Mouse (Mus musculus) brain, embryonic 14.5 days (tissue): ENCODE measurements around the gene Fzd2. TPM values are rescaled to one million over a fixed set of nuclear protein-coding genes. Genes with fewer than 3 reads are reported as not detected.
"Not testable (repeated sequence)": the region's sequence is repeated elsewhere in the genome, so short reads cannot be mapped to it uniquely, and the experiment has no call there.

Experiments
- DNase-seq: peaks from one replicate; pipeline ENCODE4 v3.0.0-alpha.2; 2011; ENCODE audit warnings: low read depth
- CTCF ChIP-seq: fragments of 200-500 bp; IDR thresholded peaks from 2 replicates; pipeline ENCODE4 v1.5.1; 2012; ENCODE audit warnings: inconsistent platforms, mild to moderate bottlenecking, moderate library complexity, borderline replicate concordance; ENCODE audit not compliant: insufficient read depth, insufficient read length; ENCODE audit errors: extremely low read depth
- POLR2A ChIP-seq: fragments of 200-500 bp; IDR thresholded peaks from 2 replicates; pipeline ENCODE4 v1.6.1; 2012; ENCODE audit warnings: mild to moderate bottlenecking, inconsistent platforms, borderline replicate concordance; ENCODE audit not compliant: poor library complexity, insufficient read depth, insufficient read length, severe bottlenecking; ENCODE audit errors: extremely low read depth
- polyA plus RNA-seq: library from polyadenylated mRNA; depleted of rRNA; stranded (reverse); fragments of >200 nt; gene quantifications from 2 replicates; pipeline ENCODE4 v1.2.3, GENCODE M21; 2012; rRNA removed

Fzd2 gene
- 35.6 and 59.4 TPM in 2 replicates for polyA plus RNA-seq

GRCm38 (mm10) chr11:102604010-102604584, at the start of gene Fzd2:
Fzd2 (plus strand) TSS chr11:102604396.
- TF ChIP-seq CTCF (no peak), POLR2A (peak; percentile 82)
- DNase-seq: peak; percentile 99

- DNase-seq: no peak
- TF ChIP-seq CTCF (no peak), POLR2A (no peak)
Measured at GRCm38 (mm10) chr11:102555400-102556030, 48.7 kb upstream of the Fzd2 start.

DNA sequence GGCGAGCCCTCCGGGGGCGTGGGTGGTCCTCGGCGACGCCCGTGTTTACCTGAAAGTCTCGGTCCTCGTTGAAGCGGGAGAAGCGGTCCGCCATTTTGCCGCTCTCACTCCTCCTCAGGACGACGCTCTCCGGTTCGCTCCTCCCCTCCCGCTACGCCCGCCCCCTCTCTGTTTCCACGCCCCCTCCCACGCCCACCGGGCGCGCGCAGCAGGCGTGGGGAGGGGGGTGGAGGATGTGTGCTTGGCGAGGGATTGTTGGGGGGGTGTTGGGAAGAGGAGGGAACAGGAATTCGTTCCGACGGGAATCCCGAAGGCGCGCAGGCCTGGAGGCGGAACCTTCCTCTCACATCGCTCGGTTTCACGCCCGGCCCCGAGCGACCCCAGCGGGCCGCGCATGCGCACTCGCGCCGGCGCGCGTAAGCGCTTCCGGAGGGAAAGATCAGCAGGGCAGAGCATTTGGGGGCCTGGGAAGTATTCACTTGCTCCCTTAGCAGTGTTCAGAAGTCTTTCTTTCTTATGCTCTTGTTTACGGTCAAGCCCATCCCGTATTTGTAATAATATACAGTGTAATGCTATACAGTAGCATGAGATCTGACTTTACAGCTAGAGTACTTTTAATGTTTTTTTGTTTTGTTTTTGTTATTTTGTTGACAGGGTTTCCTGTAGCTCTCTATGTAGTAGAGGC, 48.0 kb upstream of the Fzd2 start, which contains the start of gene Gpatch8:
Gene Gpatch8 (minus strand): TSS at position 362 of the 685 bp plus-strand sequence.
- peak; percentile 100 for DNase-seq
- TF ChIP-seq CTCF: no peak
- peak; percentile 83; the same call in 1 of the 2 replicates for TF ChIP-seq POLR2A

- no peak for DNase-seq
- TF ChIP-seq POLR2A: no peak
- TF ChIP-seq CTCF: no peak
Measured at GRCm38 (mm10) chr11:102556716-102557074, 47.5 kb upstream of the Fzd2 start.

- no peak for TF ChIP-seq CTCF
- no peak for TF ChIP-seq POLR2A
- no peak for DNase-seq
Measured at GRCm38 (mm10) chr11:102557386-102557785, 46.8 kb upstream of the Fzd2 start.

GRCm38 (mm10) chr11:102558704-102559103, 45.5 kb upstream of the Fzd2 start:
- TF ChIP-seq POLR2A (no peak), CTCF (no peak)
- no peak for DNase-seq

DNA sequence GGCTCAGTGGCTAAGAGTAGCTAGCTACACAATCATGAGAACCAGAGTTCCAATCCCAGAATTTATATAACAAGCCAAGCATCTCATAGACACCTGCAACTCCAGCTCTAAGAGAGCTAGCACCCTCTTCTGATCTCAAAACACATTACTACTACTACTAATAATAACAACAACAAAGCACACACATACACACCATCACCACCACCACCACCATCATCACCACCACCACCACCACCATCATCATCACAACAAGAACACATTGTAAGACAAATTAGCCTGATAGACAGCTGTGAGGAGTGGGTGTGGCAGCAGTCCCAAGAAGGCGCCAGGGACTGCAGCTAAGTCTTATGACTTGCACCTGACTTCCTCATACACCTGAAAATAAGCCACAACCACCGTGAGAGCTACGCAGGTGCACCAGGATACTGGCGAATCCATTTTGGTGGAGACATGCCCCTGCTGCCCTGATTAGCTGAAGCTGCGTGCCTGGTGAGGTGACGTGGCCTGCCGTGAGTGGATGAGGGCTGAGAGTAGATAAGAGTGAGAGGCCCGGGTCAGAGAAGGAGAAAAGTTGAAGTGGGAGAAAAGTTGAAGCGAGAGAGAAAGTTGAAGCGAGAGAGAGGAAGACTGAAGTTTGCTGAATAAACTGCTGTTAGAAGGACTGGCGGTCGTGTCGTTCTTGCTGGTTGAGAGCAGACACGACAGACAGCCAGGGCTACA, 39.1 kb upstream of the Fzd2 start:
- DNase-seq: not testable (repeated sequence)

DNA sequence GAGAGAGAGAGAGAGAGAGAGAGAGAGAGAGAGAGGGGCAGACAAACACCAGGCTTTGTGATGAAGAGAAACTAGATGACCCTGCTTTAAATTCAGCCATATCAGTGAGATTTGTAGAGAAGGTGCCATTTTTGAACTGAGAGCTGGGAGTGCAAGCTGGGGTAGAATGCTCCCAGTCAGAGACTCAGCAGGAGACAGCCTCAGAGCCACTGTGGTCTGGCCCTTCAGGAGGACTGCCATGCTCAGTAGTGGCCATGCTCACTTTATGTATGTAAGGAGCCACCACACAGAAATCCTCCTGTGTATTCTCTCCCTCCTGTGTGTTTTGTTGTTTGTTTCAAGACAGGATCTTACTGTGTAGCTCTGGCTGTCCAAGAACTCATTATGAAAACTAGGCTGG, 38.5 kb upstream of the Fzd2 start:
- TF ChIP-seq CTCF (no peak), POLR2A (no peak)
- DNase-seq: no peak

- DNase-seq: no peak
- TF ChIP-seq CTCF (no peak), POLR2A (no peak)
Measured at GRCm38 (mm10) chr11:102566290-102566689, 37.9 kb upstream of the Fzd2 start.

DNA sequence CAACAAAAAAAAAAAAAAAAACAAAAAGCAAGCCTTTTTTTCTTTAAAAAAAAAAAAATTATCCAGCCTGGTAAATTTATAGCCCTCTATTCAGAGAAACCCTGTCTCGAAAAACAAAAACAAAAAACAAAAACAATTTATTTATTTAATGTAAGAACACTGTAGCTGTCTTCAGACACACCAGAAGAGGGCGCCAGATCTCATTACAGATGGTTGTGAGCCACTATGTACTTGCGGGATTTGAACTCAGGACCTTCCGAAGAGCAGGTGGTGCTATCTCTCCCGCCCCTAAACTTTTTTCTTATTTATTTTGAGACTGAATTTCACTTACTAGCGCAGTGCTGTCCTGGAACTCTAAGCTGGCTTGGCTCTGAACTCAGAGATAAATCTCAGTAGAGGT, 37.0 kb upstream of the Fzd2 start:
- TF ChIP-seq POLR2A (no peak), CTCF (no peak)

GRCm38 (mm10) chr11:102567723-102568122, 36.5 kb upstream of the Fzd2 start:
- TF ChIP-seq CTCF: no peak
- TF ChIP-seq POLR2A: no peak
- DNase-seq: no peak

More for the DNA sequence above, 37.0 kb upstream of the Fzd2 start:
- no peak for DNase-seq

- TF ChIP-seq CTCF (peak; percentile 38; the same call in 1 of the 2 replicates), POLR2A (no peak)
Measured at GRCm38 (mm10) chr11:102568191-102568590, 36.0 kb upstream of the Fzd2 start.

More at GRCm38 (mm10) chr11:102568191-102568590, 36.0 kb upstream of the Fzd2 start:
- DNase-seq: no peak
